12 mouse cellular contexts compared by ENCODE assay signal in genomic region chr10:21027800-21028533, GRCm38 (mm10).
DNase-seq lines count a peak whose midpoint lies in the region; ATAC-seq and TF ChIP-seq lines count a peak whose summit lies in the region.
"Had no signal": no experiment of that assay in that cellular context is flagged by ENCODE, and none has a peak within 500 bp of the region (broad histone marks: within the 10 kb centered on the region; RNA-seq: fewer than 3 reads in every experiment).

No protein-coding gene starts in this region.

- WGBS in liver, postnatal 0 days (ENCODE audit: insufficient replicate concordance): 27% methylated on average over 12 of the region's 12 CpGs
- WGBS in lung, postnatal 0 days: 66% methylated on average over 12 of the region's 12 CpGs

- H3K4me2 ChIP-seq in liver, postnatal 0 days (ENCODE audit: low read depth, low read length): peak overlapping the region; percentile 37
- no peak overlapping the region for H3K4me2 ChIP-seq in lung, postnatal 0 days (replicated peaks; ENCODE audit: low read depth, low read length)
- H3K4me2 ChIP-seq: embryonic facial prominence, embryonic 13.5 days had no signal

- H3K27ac ChIP-seq in embryonic fibroblast, embryonic 13.5 days (ENCODE audit: insufficient read depth, low read length): peak overlapping the region; percentile 4; the same call in 1 of the 2 replicates
- H3K27ac ChIP-seq in liver, postnatal 0 days (ENCODE audit: low read depth): no peak overlapping the region; the same call in 1 of the 2 replicates
- no peak overlapping the region for H3K27ac ChIP-seq in lung, postnatal 0 days (ENCODE audit: low read length)
- H3K27ac ChIP-seq: embryonic facial prominence, embryonic 13.5 days; kidney, postnatal 0 days had no signal

- H3K36me3 ChIP-seq in liver, postnatal 0 days (replicated peaks; ENCODE audit: insufficient read depth, low read length): no peaks in the 10 kb centered on the region
- no peaks in the 10 kb centered on the region for H3K36me3 ChIP-seq in lung, postnatal 0 days (ENCODE audit: insufficient read depth, low read length)
- H3K36me3 ChIP-seq: embryonic facial prominence, embryonic 13.5 days had no signal

- no peaks in the 10 kb centered on the region for H3K27me3 ChIP-seq in liver, postnatal 0 days (ENCODE audit: insufficient read depth, low read length)
- H3K27me3 ChIP-seq in lung, postnatal 0 days (replicated peaks; ENCODE audit: insufficient read depth, low read length): no peaks in the 10 kb centered on the region
- H3K27me3 ChIP-seq: embryonic facial prominence, embryonic 13.5 days had no signal

- no peak for TF ChIP-seq CTCF in embryonic fibroblast, embryonic 13.5 days (IDR thresholded peaks at IDR 0.05; ENCODE audit: borderline replicate concordance, insufficient read depth, low read length)
- TF ChIP-seq CTCF in liver, postnatal 0 days (IDR thresholded peaks at IDR 0.05; ENCODE audit: low read depth): no peak
- TF ChIP-seq CTCF in lung, postnatal 0 days (IDR thresholded peaks at IDR 0.05): no peak

- DNase-seq in ES-CJ7 (ENCODE audit: low read depth, low spot score) (peak; percentile 80), NIH3T3 (ENCODE audit: low read depth) (peak; percentile 10)
- peak; percentile 69 for DNase-seq in liver, postnatal 0 days
- DNase-seq in lung, postnatal 0 days (ENCODE audit: low spot score): no peak
- no peak for DNase-seq in urinary bladder, postnatal 4 days (ENCODE audit: low spot score in 2 of 2)
- DNase-seq in natural killer cell, adult 2 months (ENCODE audit: low spot score in 2 of 2): no peak
- DNase-seq: gastrocnemius, postnatal 14 days; heart, postnatal 10 days; lung, postnatal 14 days had no signal

- no peak for TF ChIP-seq POLR2A in embryonic fibroblast, embryonic 13.5 days (IDR thresholded peaks at IDR 0.05; ENCODE audit: low read depth, low read length)

- no peaks in the 10 kb centered on the region for H3K9me3 ChIP-seq in liver, postnatal 0 days (ENCODE audit: low read length)
- H3K9me3 ChIP-seq in lung, postnatal 0 days (ENCODE audit: low read length): no peaks in the 10 kb centered on the region
- H3K9me3 ChIP-seq: embryonic facial prominence, embryonic 13.5 days had no signal

- peak; percentile 81 for ATAC-seq in liver, postnatal 0 days
- no peak for ATAC-seq in lung, postnatal 0 days

- no peak overlapping the region for H3K4me3 ChIP-seq in embryonic fibroblast, embryonic 13.5 days (ENCODE audit: insufficient read depth, low read length)
- no peak overlapping the region for H3K4me3 ChIP-seq in liver, postnatal 0 days (ENCODE audit: low read depth, low read length)
- no peak overlapping the region for H3K4me3 ChIP-seq in lung, postnatal 0 days (ENCODE audit: low read depth, low read length)
- H3K4me3 ChIP-seq: embryonic facial prominence, embryonic 13.5 days had no signal

- H3K4me1 ChIP-seq in embryonic fibroblast, embryonic 13.5 days (ENCODE audit: control insufficient read depth, insufficient read depth, low read length): no peaks in the 10 kb centered on the region
- no peaks in the 10 kb centered on the region; the same call in 1 of the 2 replicates for H3K4me1 ChIP-seq in liver, postnatal 0 days (ENCODE audit: insufficient read depth)
- H3K4me1 ChIP-seq in lung, postnatal 0 days (ENCODE audit: insufficient read depth, low read depth, low read length): no peaks in the 10 kb centered on the region

- H3K9ac ChIP-seq in liver, postnatal 0 days (replicated peaks): no peak overlapping the region
- no peak overlapping the region for H3K9ac ChIP-seq in lung, postnatal 0 days (replicated peaks; ENCODE audit: low read depth)
- H3K9ac ChIP-seq: embryonic facial prominence, embryonic 13.5 days had no signal

- TF ChIP-seq EP300 in liver, postnatal 0 days (IDR thresholded peaks at IDR 0.05; ENCODE audit: low read depth): no peak
- no peak for TF ChIP-seq EP300 in lung, postnatal 0 days (IDR thresholded peaks at IDR 0.05)

Comparison
In these comparisons a context has a peak if more than half of its experiments do, and no peak if none do; other contexts are left out.
1. DNase-seq: peak in ES-CJ7 (single experiment), NIH3T3 (single experiment) and liver, postnatal 0 days (single experiment); none in lung, postnatal 0 days (single experiment), urinary bladder, postnatal 4 days (0 of 2) and natural killer cell, adult 2 months (0 of 2).